Mouse (Mus musculus) forebrain, embryonic 15.5 days (tissue): ENCODE measurements around the gene Lrfn5. TPM values are rescaled to one million over a fixed set of nuclear protein-coding genes. Genes with fewer than 3 reads are reported as not detected.

Experiments used
- ATAC-seq: fragments of 200-750 bp; cut with Nextera tagmentation; replicated peaks from 2 replicates; pipeline ENCODE4 v1.8.0; 2017; ENCODE audit warnings: mild to moderate bottlenecking, moderate TSS enrichment, moderate library complexity
- H3K27ac ChIP-seq: fragments of 300-500 bp; sonication (generic); replicated peaks from 2 replicates; pipeline ENCODE4 v1.5.1; 2015; ENCODE audit warnings: mild to moderate bottlenecking, inconsistent platforms
- H3K27me3 ChIP-seq: fragments of 300-500 bp; sonication (generic); 2 replicates; pipeline ENCODE4 v1.6.1; 2015; ENCODE audit warnings: inconsistent platforms
- H3K36me3 ChIP-seq: fragments of 300-500 bp; sonication (generic); 2 replicates; pipeline ENCODE4 v1.6.1; 2015; ENCODE audit warnings: mild to moderate bottlenecking, inconsistent platforms
- H3K4me1 ChIP-seq: fragments of 300-500 bp; sonication (generic); 2 replicates; pipeline ENCODE4 v1.6.1; 2015; ENCODE audit warnings: inconsistent platforms
- H3K4me2 ChIP-seq: fragments of 300-500 bp; sonication (generic); replicated peaks from 2 replicates; pipeline ENCODE4 v1.6.1; 2015; ENCODE audit warnings: mild to moderate bottlenecking, inconsistent platforms
- H3K4me3 ChIP-seq: fragments of 300-500 bp; sonication (generic); 2 replicates; pipeline ENCODE4 v1.5.1; 2015; ENCODE audit warnings: mild to moderate bottlenecking, inconsistent platforms
- H3K9ac ChIP-seq: fragments of 300-500 bp; sonication (generic); replicated peaks from 2 replicates; pipeline ENCODE4 v1.6.1; 2015; ENCODE audit warnings: mild to moderate bottlenecking, inconsistent platforms
- H3K9me3 ChIP-seq: fragments of 300-500 bp; sonication (generic); 2 replicates; pipeline ENCODE4 v1.6.1; 2016; ENCODE audit warnings: inconsistent platforms
- WGBS: fragments of 180-500 bp; shearing (Covaris S2); methylation state at CpG from one replicate; pipeline ENCODE4 v1.1.7; 2015; ENCODE audit warnings: mixed read lengths; 5-methylcytosine and 5-hydroxymethylcytosine counted together
- polyA plus RNA-seq: library from polyadenylated mRNA; unstranded; fragments of >200 nt; fragmentation: Nextera tagmentation; extraction: Ambion mirVana; gene quantifications from 2 replicates; pipeline ENCODE4 v1.2.1, GENCODE M21; 2015

Lrfn5 gene
- 55.8 and 60.9 TPM in 2 replicates for polyA plus RNA-seq

- peak within 1 kb of the TSS; percentile 95 for H3K27ac ChIP-seq
- peaks cover 24% of the 10 kb centered on the region for H3K4me1 ChIP-seq
- no peaks in the 10 kb centered on the region for H3K36me3 ChIP-seq
- ATAC-seq: peak; percentile 90
- H3K27me3 ChIP-seq: peaks cover 4% of the 10 kb centered on the region; the same call in 1 of the 2 replicates
- peak within 1 kb of the TSS; percentile 82 for H3K9ac ChIP-seq
- H3K4me2 ChIP-seq: peak within 1 kb of the TSS; percentile 71
- peak within 1 kb of the TSS; percentile 74 for H3K4me3 ChIP-seq
- H3K9me3 ChIP-seq: no peaks in the 10 kb centered on the region
- WGBS: under 1% methylated on average over 45 of the region's 50 CpGs
Observed at GRCm38 (mm10) chr12:61522829-61523370, at the start of gene Lrfn5. Gene Lrfn5, plus strand, starts transcription at chr12:61523150.

DNA sequence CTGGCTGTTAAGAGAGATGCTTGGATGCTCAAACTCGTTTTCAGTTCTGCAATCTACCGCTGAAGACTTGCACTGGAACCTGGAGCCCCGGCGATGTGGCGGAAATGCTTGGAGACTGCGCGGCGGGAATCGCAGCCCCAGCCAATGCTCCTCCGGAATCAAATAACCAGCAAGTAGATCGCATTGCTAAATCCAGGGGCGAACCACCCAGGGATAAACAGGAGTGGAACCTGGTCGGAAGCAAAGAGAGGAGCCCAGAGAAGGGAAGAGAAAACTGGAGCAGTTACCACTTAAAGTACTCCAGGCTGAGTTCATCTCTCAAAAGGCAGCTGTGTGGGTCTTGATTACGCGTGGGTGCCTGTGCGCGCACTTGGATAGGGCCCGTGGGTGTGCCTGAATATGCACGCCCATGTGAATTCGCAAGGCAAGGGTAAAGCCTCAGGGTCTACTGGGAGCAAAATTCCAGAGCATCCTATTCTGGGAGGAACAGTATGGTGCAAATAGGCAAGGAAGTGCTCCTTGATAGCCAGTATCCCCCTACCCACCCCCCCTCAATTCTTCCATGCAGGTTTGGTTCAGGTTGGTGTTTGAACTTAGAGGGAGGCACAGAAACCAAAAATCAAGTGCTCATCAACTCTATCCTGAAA is 1.3 kb upstream of the Lrfn5 start:
- Histone ChIP-seq H3K4me3 (peak overlapping the region; percentile 74), H3K36me3 (no peaks in the 10 kb centered on the region), H3K9ac (peak overlapping the region; percentile 33), H3K27me3 (peaks cover 4% of the 10 kb centered on the region; the same call in 1 of the 2 replicates), H3K27ac (0 out of 2 replicates have a peak overlapping the region, but pooled peaks have one; percentile 9), H3K4me2 (peak overlapping the region; percentile 71), H3K9me3 (no peaks in the 10 kb centered on the region), H3K4me1 (peaks cover 24% of the 10 kb centered on the region)
- WGBS: 2% methylated on average over 20 of the region's 20 CpGs
- ATAC-seq: no peak

GRCm38 (mm10) chr12:61522148-61522828 is 662 bp upstream of the Lrfn5 start:
- Histone ChIP-seq H3K4me2 (peak overlapping the region; percentile 71), H3K27ac (peak overlapping the region; percentile 95), H3K36me3 (no peaks in the 10 kb centered on the region), H3K9me3 (no peaks in the 10 kb centered on the region), H3K27me3 (peaks cover 4% of the 10 kb centered on the region; the same call in 1 of the 2 replicates), H3K4me1 (peaks cover 24% of the 10 kb centered on the region), H3K4me3 (peak overlapping the region; percentile 74), H3K9ac (peak overlapping the region; percentile 82)
- WGBS: 1% methylated on average over 6 of the region's 6 CpGs
- peak; percentile 44 for ATAC-seq

- no peaks in the 10 kb centered on the region for H3K36me3 ChIP-seq
- H3K27me3 ChIP-seq: peaks cover 4% of the 10 kb centered on the region; the same call in 1 of the 2 replicates
- H3K9ac ChIP-seq: peak overlapping the region; percentile 82
- under 1% methylated on average over 16 of the region's 16 CpGs for WGBS
- no peaks in the 10 kb centered on the region for H3K9me3 ChIP-seq
- peak overlapping the region; percentile 71 for H3K4me2 ChIP-seq
- peaks cover 24% of the 10 kb centered on the region for H3K4me1 ChIP-seq
- no peak for ATAC-seq
- H3K4me3 ChIP-seq: peak overlapping the region; percentile 74
- peak overlapping the region; percentile 95 for H3K27ac ChIP-seq
Observed at GRCm38 (mm10) chr12:61523631-61524182, 757 bp downstream of the Lrfn5 start.

GRCm38 (mm10) chr12:61524183-61524651 is 1.3 kb downstream of the Lrfn5 start:
- Histone ChIP-seq H3K27ac (peak overlapping the region; percentile 95), H3K9me3 (no peaks in the 10 kb centered on the region), H3K36me3 (no peaks in the 10 kb centered on the region), H3K9ac (peak overlapping the region; percentile 82), H3K27me3 (peaks cover 4% of the 10 kb centered on the region; the same call in 1 of the 2 replicates), H3K4me3 (peak overlapping the region; percentile 74), H3K4me2 (peak overlapping the region; percentile 71), H3K4me1 (peaks cover 24% of the 10 kb centered on the region)
- no peak for ATAC-seq
- under 1% methylated on average over 33 of the region's 33 CpGs for WGBS

DNA sequence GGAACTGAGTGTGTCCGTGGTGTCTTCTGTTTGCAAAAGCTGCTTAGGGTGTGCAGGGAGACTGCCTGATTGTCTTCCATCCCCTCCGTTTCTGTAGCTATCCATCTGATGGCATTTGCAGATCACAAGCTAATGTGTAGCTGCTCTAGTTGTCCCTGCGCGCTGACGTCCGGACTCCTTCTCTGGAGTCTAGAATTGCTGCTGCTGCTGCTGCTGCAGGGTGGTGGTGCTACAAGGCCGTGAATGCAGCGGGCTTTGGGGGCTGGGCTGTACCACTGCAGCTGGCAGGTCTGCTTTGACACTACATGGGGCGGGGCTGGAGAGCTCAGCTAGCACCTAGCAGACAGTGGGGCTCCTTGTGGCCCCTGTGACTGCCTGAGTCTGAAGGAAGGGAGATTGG is 3.2 kb downstream of the Lrfn5 start:
- ATAC-seq: peak; percentile 75
- 2% methylated on average over 9 of the region's 9 CpGs for WGBS

DNA sequence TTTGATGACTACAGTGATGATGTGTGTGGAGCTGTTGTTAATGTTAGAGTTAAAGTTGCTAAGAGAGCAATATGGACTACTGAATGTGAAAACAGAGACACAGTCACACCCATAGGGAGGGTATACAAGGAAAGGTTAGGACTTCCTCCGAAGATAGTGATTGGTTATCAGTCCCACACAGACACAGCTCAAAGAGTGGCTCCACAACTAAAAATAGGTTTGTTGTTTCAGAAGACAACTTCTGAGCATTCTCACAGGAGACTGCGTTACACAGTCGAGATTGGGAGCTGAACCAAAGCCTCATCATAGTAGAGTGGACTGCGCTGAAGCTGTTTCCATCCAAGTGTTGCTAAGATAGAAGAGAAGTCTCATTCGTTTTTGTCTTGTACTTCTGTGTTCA is 57.0 kb downstream of the Lrfn5 start:
- H3K36me3 ChIP-seq: no peaks in the 10 kb centered on the region
- H3K4me1 ChIP-seq: no peaks in the 10 kb centered on the region
- no peak overlapping the region for H3K4me3 ChIP-seq
- no peak overlapping the region for H3K4me2 ChIP-seq
- 85% methylated on average over 5 of the region's 5 CpGs for WGBS
- H3K27ac ChIP-seq: no peak overlapping the region
- H3K9ac ChIP-seq: no peak overlapping the region
- ATAC-seq: no peak
- H3K9me3 ChIP-seq: no peaks in the 10 kb centered on the region
- H3K27me3 ChIP-seq: no peaks in the 10 kb centered on the region

More for the DNA sequence above, 3.2 kb downstream of the Lrfn5 start:
- Histone ChIP-seq H3K27me3 (no peaks in the 10 kb centered on the region), H3K4me2 (peak overlapping the region; percentile 71), H3K36me3 (no peaks in the 10 kb centered on the region), H3K9me3 (no peaks in the 10 kb centered on the region), H3K4me1 (peaks cover 24% of the 10 kb centered on the region), H3K27ac (peak overlapping the region; percentile 95), H3K4me3 (peak overlapping the region; percentile 74), H3K9ac (peak overlapping the region; percentile 40)

GRCm38 (mm10) chr12:61600305-61600704 is 77.4 kb downstream of the Lrfn5 start:
- H3K27ac ChIP-seq: no peak overlapping the region
- H3K9me3 ChIP-seq: no peaks in the 10 kb centered on the region
- H3K4me3 ChIP-seq: no peak overlapping the region
- H3K27me3 ChIP-seq: no peaks in the 10 kb centered on the region
- no peak overlapping the region for H3K9ac ChIP-seq
- no peaks in the 10 kb centered on the region for H3K4me1 ChIP-seq
- no peak for ATAC-seq
- no peak overlapping the region for H3K4me2 ChIP-seq
- no peaks in the 10 kb centered on the region for H3K36me3 ChIP-seq

DNA sequence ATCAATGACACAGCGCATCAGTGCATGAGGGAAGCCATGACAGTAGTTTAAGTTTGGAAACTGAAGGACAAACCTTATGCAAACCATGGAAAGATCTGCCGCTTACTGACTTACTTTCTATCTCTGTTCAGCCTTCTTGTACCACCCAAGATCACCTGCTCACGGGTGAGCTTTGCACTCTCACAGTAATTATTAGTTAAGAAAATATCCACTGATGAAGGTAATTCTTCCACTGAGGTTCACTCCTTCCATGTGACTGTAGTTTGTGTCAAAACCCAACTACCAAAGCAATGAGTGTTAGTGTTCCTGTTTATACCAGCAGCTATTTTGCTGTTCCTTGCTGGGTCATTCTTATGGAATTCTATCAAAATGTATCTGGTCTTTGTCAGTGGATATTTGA is 84.9 kb downstream of the Lrfn5 start:
- Histone ChIP-seq H3K9me3 (no peaks in the 10 kb centered on the region), H3K27me3 (no peaks in the 10 kb centered on the region), H3K4me3 (no peak overlapping the region), H3K36me3 (no peaks in the 10 kb centered on the region), H3K4me1 (no peaks in the 10 kb centered on the region), H3K9ac (no peak overlapping the region), H3K4me2 (no peak overlapping the region), H3K27ac (no peak overlapping the region)
- no peak for ATAC-seq
- 89% methylated on average over 3 of the region's 3 CpGs for WGBS

- Histone ChIP-seq H3K4me2 (no peak overlapping the region), H3K27ac (no peak overlapping the region), H3K9me3 (no peaks in the 10 kb centered on the region), H3K27me3 (no peaks in the 10 kb centered on the region), H3K9ac (no peak overlapping the region), H3K4me3 (no peak overlapping the region), H3K4me1 (no peaks in the 10 kb centered on the region), H3K36me3 (no peaks in the 10 kb centered on the region)
- WGBS: 76% methylated on average over 1 of the region's 1 CpGs
- ATAC-seq: no peak
Observed at GRCm38 (mm10) chr12:61610081-61610480, 87.1 kb downstream of the Lrfn5 start.

- H3K36me3 ChIP-seq: no peaks in the 10 kb centered on the region
- H3K9me3 ChIP-seq: no peaks in the 10 kb centered on the region
- H3K4me3 ChIP-seq: no peak overlapping the region
- no peaks in the 10 kb centered on the region for H3K27me3 ChIP-seq
- no peak overlapping the region for H3K9ac ChIP-seq
- H3K4me2 ChIP-seq: no peak overlapping the region
- no peak overlapping the region for H3K27ac ChIP-seq
- no peak for ATAC-seq
- no peaks in the 10 kb centered on the region for H3K4me1 ChIP-seq
Observed at GRCm38 (mm10) chr12:61624532-61624931, 101.6 kb downstream of the Lrfn5 start.

GRCm38 (mm10) chr12:61654380-61654779 is 131.4 kb downstream of the Lrfn5 start:
- Histone ChIP-seq H3K27ac (no peak overlapping the region), H3K27me3 (no peaks in the 10 kb centered on the region), H3K4me3 (no peak overlapping the region), H3K4me1 (no peaks in the 10 kb centered on the region), H3K36me3 (no peaks in the 10 kb centered on the region), H3K9me3 (no peaks in the 10 kb centered on the region), H3K4me2 (no peak overlapping the region), H3K9ac (no peak overlapping the region)
- no peak for ATAC-seq
- 84% methylated on average over 5 of the region's 5 CpGs for WGBS
